Mouse (Mus musculus) liver, embryonic 16.5 days (tissue): ENCODE measurements around the gene Dlgap5. TPM values are rescaled to one million over a fixed set of nuclear protein-coding genes. Genes with fewer than 3 reads are reported as not detected.
A peak's percentile ranks its signal among the peaks of the same experiment; 100 is the strongest.

Experiments used
- ATAC-seq: fragments of 200-750 bp; cut with Nextera tagmentation; 2 replicates; pipeline ENCODE4 v1.8.0; 2017; ENCODE audit warnings: low read depth, mild to moderate bottlenecking, moderate number of reproducible peaks, moderate library complexity
- H3K27ac ChIP-seq: fragments of 300-500 bp; sonication (generic); 2 replicates; pipeline ENCODE4 v1.5.1; 2014; ENCODE audit warnings: mild to moderate bottlenecking, low read length
- H3K27me3 ChIP-seq: fragments of 300-500 bp; sonication (generic); 2 replicates; pipeline ENCODE4 v1.6.1; 2014; ENCODE audit warnings: low read depth, low read length, mixed read lengths; ENCODE audit not compliant: control insufficient read depth, insufficient read depth
- H3K36me3 ChIP-seq: fragments of 300-500 bp; sonication (generic); 2 replicates; pipeline ENCODE4 v1.6.1; 2014; ENCODE audit warnings: mild to moderate bottlenecking; ENCODE audit not compliant: control insufficient read depth, insufficient read depth
- H3K4me1 ChIP-seq: fragments of 300-500 bp; sonication (generic); 2 replicates; pipeline ENCODE4 v1.6.1; 2014; ENCODE audit warnings: low read depth, low read length, mixed read lengths; ENCODE audit not compliant: control insufficient read depth
- H3K4me2 ChIP-seq: fragments of 300-500 bp; sonication (generic); 2 replicates; pipeline ENCODE4 v1.6.1; 2014; ENCODE audit warnings: low read depth, low read length, mixed read lengths
- H3K4me3 ChIP-seq: fragments of 300-500 bp; sonication (generic); 2 replicates; pipeline ENCODE4 v1.5.1; 2014; ENCODE audit warnings: low read depth, mild to moderate bottlenecking, low read length
- H3K9ac ChIP-seq: fragments of 300-500 bp; sonication (generic); 2 replicates; pipeline ENCODE4 v1.6.1; 2014; ENCODE audit warnings: low read depth, low read length
- H3K9me3 ChIP-seq: fragments of 300-500 bp; sonication (generic); replicated peaks from 2 replicates; pipeline ENCODE4 v1.6.1; 2016; ENCODE audit warnings: low read length; ENCODE audit not compliant: control insufficient read depth
- WGBS: fragments of 180-500 bp; shearing (Covaris S2); extraction: QIAGEN DNeasy Blood & Tissue Kit; methylation state at CpG from one replicate; pipeline ENCODE4 v1.1.7; 2014; ENCODE audit not compliant: insufficient replicate concordance; 5-methylcytosine and 5-hydroxymethylcytosine counted together
- polyA plus RNA-seq: library from polyadenylated mRNA; unstranded; fragments of >200 nt; fragmentation: Nextera tagmentation; extraction: Ambion mirVana; gene quantifications from 2 replicates; pipeline ENCODE4 v1.2.1, GENCODE M21; 2015

Dlgap5 gene
- polyA plus RNA-seq, 1 experiment from 2014 or later: 43.3 TPM

DNA sequence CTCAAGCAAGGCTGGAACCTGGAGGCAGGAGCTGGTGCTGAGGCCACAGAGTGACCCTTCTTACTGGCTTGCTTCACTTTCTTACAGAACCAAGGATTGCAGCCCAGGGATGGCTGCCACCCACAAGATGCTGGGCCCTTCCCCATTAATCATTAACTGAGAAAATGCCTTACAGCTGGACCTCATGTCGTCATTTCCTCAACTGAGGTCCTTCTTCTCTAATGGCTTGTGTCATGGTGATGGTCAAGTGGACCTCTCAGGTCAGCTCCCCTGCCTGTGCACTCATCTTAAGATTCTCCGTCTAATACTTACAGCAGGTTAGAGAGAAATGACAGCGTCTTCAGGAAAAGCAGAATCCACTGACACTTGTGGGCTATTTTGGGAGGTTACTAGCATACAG is 861 bp downstream of the Dlgap5 start:
- Histone ChIP-seq H3K27ac (peak overlapping the region; percentile 85), H3K4me1 (peaks cover 24% of the 10 kb centered on the region), H3K36me3 (peaks cover 36% of the 10 kb centered on the region), H3K9me3 (no peaks in the 10 kb centered on the region), H3K4me3 (peak overlapping the region; percentile 77), H3K9ac (peak overlapping the region; percentile 78), H3K4me2 (peak overlapping the region; percentile 62), H3K27me3 (no peaks in the 10 kb centered on the region)
- ATAC-seq: no peak
- 21% methylated on average over 3 of the region's 3 CpGs for WGBS

- no peak overlapping the region for H3K27ac ChIP-seq
- H3K4me3 ChIP-seq: no peak overlapping the region
- no peaks in the 10 kb centered on the region for H3K27me3 ChIP-seq
- H3K4me2 ChIP-seq: no peak overlapping the region
- WGBS: 83% methylated on average over 9 of the region's 9 CpGs
- peaks cover 95% of the 10 kb centered on the region for H3K36me3 ChIP-seq
- no peaks in the 10 kb centered on the region for H3K9me3 ChIP-seq
- no peaks in the 10 kb centered on the region for H3K4me1 ChIP-seq
- no peak overlapping the region for H3K9ac ChIP-seq
- no peak for ATAC-seq
These were observed 12.2 kb downstream of the Dlgap5 start for GRCm38 (mm10) chr14:47406000-47406399.

- Histone ChIP-seq H3K4me3 (no peak overlapping the region), H3K27me3 (no peaks in the 10 kb centered on the region), H3K4me2 (no peak overlapping the region), H3K9ac (no peak overlapping the region), H3K36me3 (peaks cover 92% of the 10 kb centered on the region), H3K27ac (no peak overlapping the region), H3K4me1 (no peaks in the 10 kb centered on the region), H3K9me3 (no peaks in the 10 kb centered on the region)
- no peak for ATAC-seq
- WGBS: 76% methylated on average over 8 of the region's 8 CpGs
These were observed 15.5 kb downstream of the Dlgap5 start for GRCm38 (mm10) chr14:47402735-47403134.

GRCm38 (mm10) chr14:47396165-47396652 is 22.0 kb downstream of the Dlgap5 start:
- no peak overlapping the region for H3K9ac ChIP-seq
- no peak overlapping the region for H3K4me2 ChIP-seq
- H3K4me3 ChIP-seq: no peak overlapping the region
- peaks cover 94% of the 10 kb centered on the region for H3K36me3 ChIP-seq
- no peaks in the 10 kb centered on the region for H3K27me3 ChIP-seq
- H3K4me1 ChIP-seq: no peaks in the 10 kb centered on the region
- ATAC-seq: no peak
- H3K27ac ChIP-seq: no peak overlapping the region
- WGBS: 74% methylated on average over 5 of the region's 5 CpGs
- H3K9me3 ChIP-seq: no peaks in the 10 kb centered on the region

DNA sequence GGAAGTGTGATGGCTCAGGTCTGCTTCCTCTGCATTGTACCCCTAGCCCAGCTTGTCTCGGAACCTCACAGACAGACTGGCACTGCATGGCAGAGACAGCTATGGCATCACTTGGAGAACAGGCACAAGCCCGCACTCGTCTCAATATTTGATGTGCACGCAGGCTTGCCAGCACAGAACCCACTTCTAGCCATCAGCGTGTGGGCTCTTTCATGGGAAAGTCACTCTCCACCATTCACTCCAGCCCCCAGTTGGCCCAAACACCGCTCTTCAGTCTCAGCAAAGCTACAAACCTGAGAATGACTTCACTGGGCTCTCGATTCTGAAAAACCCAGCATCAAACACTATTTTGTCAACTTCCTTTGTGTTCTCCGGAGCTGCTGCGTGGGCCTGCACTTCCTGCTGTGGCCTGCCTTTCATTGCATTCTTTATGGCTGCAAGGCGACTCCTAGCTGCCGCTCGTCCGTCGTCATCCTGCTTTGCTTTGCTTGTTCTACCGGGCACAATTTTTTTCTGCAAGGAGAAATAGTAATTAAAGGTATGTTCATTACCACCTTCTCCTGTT is 22.7 kb downstream of the Dlgap5 start:
- H3K9me3 ChIP-seq: no peaks in the 10 kb centered on the region
- no peak overlapping the region for H3K4me2 ChIP-seq
- no peak overlapping the region for H3K4me3 ChIP-seq
- no peak overlapping the region for H3K27ac ChIP-seq
- peaks cover 96% of the 10 kb centered on the region for H3K36me3 ChIP-seq
- H3K27me3 ChIP-seq: no peaks in the 10 kb centered on the region
- H3K9ac ChIP-seq: no peak overlapping the region
- 89% methylated on average over 15 of the region's 15 CpGs for WGBS
- H3K4me1 ChIP-seq: no peaks in the 10 kb centered on the region
- ATAC-seq: no peak

GRCm38 (mm10) chr14:47395007-47395406 is 23.2 kb downstream of the Dlgap5 start:
- Histone ChIP-seq H3K4me1 (no peaks in the 10 kb centered on the region), H3K4me2 (no peak overlapping the region), H3K36me3 (peaks cover 97% of the 10 kb centered on the region), H3K9ac (no peak overlapping the region), H3K4me3 (no peak overlapping the region), H3K27ac (no peak overlapping the region), H3K27me3 (no peaks in the 10 kb centered on the region), H3K9me3 (no peaks in the 10 kb centered on the region)
- no peak for ATAC-seq
- 90% methylated on average over 6 of the region's 6 CpGs for WGBS

DNA sequence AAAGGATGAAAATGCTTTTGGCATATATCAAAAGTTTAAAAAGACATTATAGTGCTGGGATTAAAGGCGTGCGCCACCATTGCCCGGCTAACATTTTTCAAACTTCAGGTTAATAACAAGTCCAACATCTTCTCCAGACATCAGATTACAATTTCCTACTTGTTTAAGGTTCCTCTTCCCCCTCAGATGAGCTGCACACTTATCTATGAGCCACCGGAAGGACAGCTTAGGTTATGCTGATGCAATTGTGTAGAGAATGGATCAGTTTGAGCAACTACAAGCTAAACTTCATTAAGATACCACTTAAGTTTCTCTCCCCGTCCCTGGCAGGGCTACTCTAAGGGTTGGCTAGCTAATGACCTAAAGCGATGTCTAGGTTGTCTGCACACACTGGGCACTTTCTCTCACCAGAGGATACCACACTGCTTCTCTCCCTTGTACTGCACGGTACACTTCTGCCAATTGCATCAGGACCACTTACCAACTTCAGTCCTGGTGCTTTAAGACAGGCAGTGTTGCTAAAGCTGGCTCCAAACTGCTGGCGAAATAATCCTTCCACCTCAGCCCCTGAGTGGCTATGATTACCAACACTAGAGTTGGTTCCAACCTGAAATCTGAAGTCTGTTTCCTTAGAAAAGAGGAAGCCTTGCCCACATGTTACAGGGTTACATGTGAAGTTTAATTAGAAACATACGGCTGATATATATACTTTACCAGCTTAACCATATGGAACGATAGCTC is 24.7 kb downstream of the Dlgap5 start:
- Histone ChIP-seq H3K9me3 (no peaks in the 10 kb centered on the region), H3K4me3 (no peak overlapping the region), H3K27ac (no peak overlapping the region), H3K4me1 (no peaks in the 10 kb centered on the region), H3K9ac (no peak overlapping the region), H3K27me3 (no peaks in the 10 kb centered on the region), H3K4me2 (no peak overlapping the region), H3K36me3 (peaks cover 96% of the 10 kb centered on the region)
- 84% methylated on average over 10 of the region's 10 CpGs for WGBS
- no peak for ATAC-seq

DNA sequence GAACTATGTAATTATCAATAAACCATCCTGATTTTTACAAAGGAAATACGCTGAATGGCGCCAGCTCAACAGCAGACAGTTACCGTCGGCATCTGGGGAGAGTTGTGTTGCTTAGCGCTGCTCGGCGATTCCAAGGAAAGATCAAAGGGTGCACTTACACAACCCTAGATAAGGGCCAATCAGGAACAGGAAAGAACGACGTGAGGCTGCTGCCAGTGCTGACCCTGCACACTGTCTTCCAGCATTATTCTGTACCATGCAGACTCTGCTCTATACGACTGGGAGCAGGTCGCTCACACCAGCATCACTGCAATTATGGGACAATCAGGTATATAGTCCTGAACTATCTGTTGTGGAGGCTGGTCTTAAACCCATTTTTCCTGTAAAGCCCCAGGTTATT is 32.1 kb downstream of the Dlgap5 start:
- Histone ChIP-seq H3K4me3 (no peak overlapping the region), H3K9me3 (no peaks in the 10 kb centered on the region), H3K4me2 (no peak overlapping the region), H3K9ac (no peak overlapping the region), H3K27ac (no peak overlapping the region), H3K36me3 (peaks cover 52% of the 10 kb centered on the region), H3K4me1 (no peaks in the 10 kb centered on the region), H3K27me3 (no peaks in the 10 kb centered on the region)
- ATAC-seq: peak; percentile 48; the same call in 1 of the 2 replicates
- WGBS: 70% methylated on average over 11 of the region's 11 CpGs

DNA sequence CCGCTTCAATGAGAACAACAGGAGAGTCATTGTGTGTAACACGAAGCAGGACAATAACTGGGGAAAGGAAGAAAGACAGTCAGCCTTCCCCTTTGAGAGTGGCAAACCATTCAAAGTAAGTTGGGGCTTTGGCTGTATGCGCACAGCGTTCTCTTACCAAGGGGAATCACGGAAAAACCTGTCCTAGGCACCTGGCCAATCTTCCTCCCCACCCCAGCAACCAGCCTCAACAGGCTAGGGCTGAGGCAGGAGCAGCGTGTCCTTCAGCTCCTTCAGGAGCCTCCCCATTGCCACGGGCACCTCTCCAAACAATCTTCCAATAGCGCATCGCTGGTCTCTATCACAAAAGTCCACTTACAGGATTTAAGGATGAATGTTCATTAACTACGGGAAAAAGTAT is 33.6 kb downstream of the Dlgap5 start:
- no peaks in the 10 kb centered on the region for H3K27me3 ChIP-seq
- H3K27ac ChIP-seq: no peak overlapping the region
- ATAC-seq: no peak
- peaks cover 37% of the 10 kb centered on the region for H3K36me3 ChIP-seq
- no peaks in the 10 kb centered on the region for H3K9me3 ChIP-seq
- WGBS: 88% methylated on average over 10 of the region's 10 CpGs
- no peak overlapping the region for H3K4me3 ChIP-seq
- no peaks in the 10 kb centered on the region for H3K4me1 ChIP-seq
- H3K4me2 ChIP-seq: no peak overlapping the region
- no peak overlapping the region for H3K9ac ChIP-seq
